Mouse (Mus musculus) lung, postnatal 0 days (tissue): ENCODE data around the gene Otx2.

Experiments
- CTCF ChIP-seq: IDR thresholded peaks from 2 replicates; pipeline ENCODE4 v1.5.1; 2016; ENCODE audit warnings: antibody characterized with exemption, mild to moderate bottlenecking
- EP300 ChIP-seq: IDR thresholded peaks from 2 replicates; pipeline ENCODE4 v1.6.1; 2016; ENCODE audit warnings: antibody characterized with exemption, mild to moderate bottlenecking, control low read depth

- TF ChIP-seq CTCF: no peak
- TF ChIP-seq EP300: no peak
These were observed 44.2 kb downstream of the Otx2 start for GRCm38 (mm10) chr14:48629404-48629803.
